Mouse (Mus musculus) testis, adult 2 months (tissue): ENCODE results near the gene Olfr560.

Experiments used
- CTCF ChIP-seq: fragments of 200-500 bp; IDR thresholded peaks from 2 replicates; pipeline ENCODE4 v1.5.1; 2012; ENCODE audit warnings: low read depth, mild to moderate bottlenecking, inconsistent platforms, low read length, moderate library complexity; ENCODE audit not compliant: control insufficient read depth, insufficient read depth, insufficient replicate concordance
- POLR2A ChIP-seq: fragments of 200-500 bp; IDR thresholded peaks from 2 replicates; pipeline ENCODE4 v1.6.1; 2012; ENCODE audit warnings: low read depth, mild to moderate bottlenecking, inconsistent platforms, low read length, moderate library complexity; ENCODE audit not compliant: control insufficient read depth

- TF ChIP-seq CTCF (no peak), POLR2A (no peak)
Measured at GRCm38 (mm10) chr7:102752086-102752485, 7.1 kb downstream of the Olfr560 start.
